Mouse (Mus musculus) limb, embryonic 14.5 days (tissue): ENCODE data around the gene Znhit1. TPM values are rescaled to one million over a fixed set of nuclear protein-coding genes. Genes with fewer than 3 reads are reported as not detected.
A peak's percentile ranks its signal among the peaks of the same experiment; 100 is the strongest.

ENCODE experiments used
- ATAC-seq: fragments of 200-750 bp; cut with Nextera tagmentation; 2 replicates; pipeline ENCODE4 v1.8.0; 2017; ENCODE audit warnings: low read depth, moderate number of reproducible peaks, moderate TSS enrichment; ENCODE audit not compliant: low FRiP score
- DNase-seq: peaks from one replicate; pipeline ENCODE4 v3.0.0-alpha.2; 2015; ENCODE audit warnings: low spot score
- H3K27ac ChIP-seq: fragments of 300-500 bp; sonication (generic); replicated peaks from 2 replicates; pipeline ENCODE4 v1.5.1; 2014; ENCODE audit warnings: low read depth, mild to moderate bottlenecking, low read length, moderate library complexity, mixed read lengths
- H3K27me3 ChIP-seq: fragments of 300-500 bp; sonication (generic); 2 replicates; pipeline ENCODE4 v1.6.1; 2014; ENCODE audit warnings: low read length, mixed read lengths; ENCODE audit not compliant: control insufficient read depth, insufficient read depth
- H3K36me3 ChIP-seq: fragments of 300-500 bp; sonication (generic); 2 replicates; pipeline ENCODE4 v1.6.1; 2014; ENCODE audit warnings: mild to moderate bottlenecking, low read length, moderate library complexity, mixed read lengths; ENCODE audit not compliant: control insufficient read depth, insufficient read depth
- H3K4me1 ChIP-seq: fragments of 300-500 bp; sonication (generic); 2 replicates; pipeline ENCODE4 v1.6.1; 2014; ENCODE audit warnings: antibody characterized with exemption, low read length, mixed read lengths; ENCODE audit not compliant: control insufficient read depth, insufficient read depth
- H3K4me2 ChIP-seq: fragments of 300-500 bp; sonication (generic); replicated peaks from 2 replicates; pipeline ENCODE4 v1.6.1; 2014; ENCODE audit warnings: low read depth, mild to moderate bottlenecking, low read length, moderate library complexity; ENCODE audit not compliant: severe bottlenecking
- H3K4me3 ChIP-seq: fragments of 300-500 bp; sonication (generic); replicated peaks from 2 replicates; pipeline ENCODE4 v1.5.1; 2014; ENCODE audit warnings: low read length
- H3K9ac ChIP-seq: fragments of 300-500 bp; sonication (generic); 2 replicates; pipeline ENCODE4 v1.6.1; 2014; ENCODE audit warnings: mild to moderate bottlenecking, low read depth, low read length, moderate library complexity; ENCODE audit not compliant: severe bottlenecking
- H3K9me3 ChIP-seq: fragments of 300-500 bp; sonication (generic); 2 replicates; pipeline ENCODE4 v1.6.1; 2016; ENCODE audit warnings: low read length; ENCODE audit not compliant: control insufficient read depth
- POLR2A ChIP-seq: fragments of 200-500 bp; IDR thresholded peaks from 2 replicates; pipeline ENCODE4 v1.8.0; 2012; ENCODE audit warnings: inconsistent platforms, mild to moderate bottlenecking, moderate library complexity, borderline replicate concordance; ENCODE audit not compliant: insufficient read depth, insufficient read length; ENCODE audit errors: extremely low read depth
- WGBS: fragments of 180-500 bp; shearing (Covaris S2); extraction: QIAGEN DNeasy Blood & Tissue Kit; methylation state at CpG from one replicate; pipeline ENCODE4 v1.1.7; 2014; 5-methylcytosine and 5-hydroxymethylcytosine counted together
- polyA plus RNA-seq, 2 experiments: library from polyadenylated mRNA; depleted of rRNA in 1 of 2; stranded (reverse) in 1 of 2; unstranded in 1 of 2; fragments of >200 nt; fragmentation: Nextera tagmentation in 1 of 2; extraction: Ambion mirVana in 1 of 2; gene quantifications; 2 replicates each; pipeline versions ENCODE4 v1.2.1 to v1.2.3; 2012 to 2014

The Znhit1 gene
- polyA plus RNA-seq, 2 experiments: 82.7 to 105 TPM

GRCm38 (mm10) chr5:137000612-137001011 lies 12.8 kb upstream of the Znhit1 start:
- no peaks in the 10 kb centered on the region for H3K4me1 ChIP-seq
- DNase-seq (no peak), ATAC-seq (no peak)
- H3K27ac ChIP-seq: no peak overlapping the region
- H3K9me3 ChIP-seq: no peaks in the 10 kb centered on the region
- peaks cover 7% of the 10 kb centered on the region for H3K36me3 ChIP-seq
- no peaks in the 10 kb centered on the region for H3K27me3 ChIP-seq
- 74% methylated on average over 2 of the region's 2 CpGs for WGBS
- H3K4me2 ChIP-seq: no peak overlapping the region
- H3K9ac ChIP-seq: no peak overlapping the region
- no peak for TF ChIP-seq POLR2A
- no peak overlapping the region for H3K4me3 ChIP-seq

- no peak overlapping the region for H3K4me3 ChIP-seq
- no peaks in the 10 kb centered on the region for H3K27me3 ChIP-seq
- H3K27ac ChIP-seq: no peak overlapping the region
- no peak for TF ChIP-seq POLR2A
- peaks cover 19% of the 10 kb centered on the region for H3K36me3 ChIP-seq
- no peaks in the 10 kb centered on the region for H3K9me3 ChIP-seq
- WGBS: 55% methylated on average over 3 of the region's 5 CpGs
- no peak overlapping the region for H3K9ac ChIP-seq
- no peak overlapping the region for H3K4me2 ChIP-seq
- no peaks in the 10 kb centered on the region for H3K4me1 ChIP-seq
- ATAC-seq (no peak), DNase-seq (no peak)
Observed at GRCm38 (mm10) chr5:136999449-136999848, 11.6 kb upstream of the Znhit1 start.

GRCm38 (mm10) chr5:136989801-136990200 lies 2.0 kb upstream of the Znhit1 start:
- no peak for TF ChIP-seq POLR2A
- Histone ChIP-seq H3K27ac (no peak overlapping the region), H3K4me1 (peaks cover 11% of the 10 kb centered on the region), H3K27me3 (no peaks in the 10 kb centered on the region), H3K9ac (no peak overlapping the region), H3K36me3 (peaks cover 60% of the 10 kb centered on the region), H3K4me2 (no peak overlapping the region), H3K4me3 (no peak overlapping the region), H3K9me3 (no peaks in the 10 kb centered on the region)
- no peak for DNase-seq
- WGBS: 81% methylated on average over 5 of the region's 6 CpGs
- ATAC-seq: no peak

DNA sequence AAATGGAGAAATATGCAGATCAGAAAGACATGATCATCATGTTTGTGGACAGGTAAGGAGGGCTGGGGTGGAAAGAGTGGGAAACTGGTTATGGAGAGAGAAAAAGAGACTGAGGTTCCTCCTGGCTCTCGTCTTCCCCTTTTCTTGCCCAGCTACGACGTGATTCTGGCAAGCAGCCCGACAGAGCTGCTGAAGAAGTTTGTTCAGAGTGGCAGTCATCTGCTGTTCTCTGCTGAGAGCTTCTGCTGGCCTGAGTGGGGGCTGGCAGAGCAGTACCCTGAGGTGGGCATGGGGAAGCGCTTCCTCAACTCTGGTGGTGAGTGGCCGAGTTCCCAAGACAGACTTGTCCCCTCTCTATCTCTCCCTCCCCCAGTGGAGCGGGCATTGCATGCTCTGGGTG lies 599 bp upstream of the Znhit1 start:
- H3K4me3 ChIP-seq: peak overlapping the region; percentile 78
- peaks cover 11% of the 10 kb centered on the region for H3K4me1 ChIP-seq
- WGBS: 71% methylated on average over 4 of the region's 7 CpGs
- no peak overlapping the region for H3K27ac ChIP-seq
- peak overlapping the region; percentile 79 for H3K4me2 ChIP-seq
- ATAC-seq: no peak
- H3K27me3 ChIP-seq: no peaks in the 10 kb centered on the region
- no peak for DNase-seq
- H3K9me3 ChIP-seq: no peaks in the 10 kb centered on the region
- H3K36me3 ChIP-seq: peaks cover 50% of the 10 kb centered on the region
- no peak for TF ChIP-seq POLR2A
- H3K9ac ChIP-seq: peak overlapping the region; percentile 94

- Histone ChIP-seq H3K4me1 (peaks cover 11% of the 10 kb centered on the region), H3K27me3 (no peaks in the 10 kb centered on the region), H3K9me3 (no peaks in the 10 kb centered on the region), H3K4me2 (peak overlapping the region; percentile 79), H3K36me3 (peaks cover 39% of the 10 kb centered on the region), H3K4me3 (peak overlapping the region; percentile 78), H3K27ac (peak overlapping the region; percentile 89), H3K9ac (peak overlapping the region; percentile 94)
- 2% methylated on average over 59 of the region's 67 CpGs for WGBS
- ATAC-seq (peak; percentile 76), DNase-seq (peak; percentile 63)
- peak; percentile 74; the same call in 1 of the 2 replicates for TF ChIP-seq POLR2A
Observed at GRCm38 (mm10) chr5:136987138-136987933, 485 bp downstream of the Znhit1 start.

DNA sequence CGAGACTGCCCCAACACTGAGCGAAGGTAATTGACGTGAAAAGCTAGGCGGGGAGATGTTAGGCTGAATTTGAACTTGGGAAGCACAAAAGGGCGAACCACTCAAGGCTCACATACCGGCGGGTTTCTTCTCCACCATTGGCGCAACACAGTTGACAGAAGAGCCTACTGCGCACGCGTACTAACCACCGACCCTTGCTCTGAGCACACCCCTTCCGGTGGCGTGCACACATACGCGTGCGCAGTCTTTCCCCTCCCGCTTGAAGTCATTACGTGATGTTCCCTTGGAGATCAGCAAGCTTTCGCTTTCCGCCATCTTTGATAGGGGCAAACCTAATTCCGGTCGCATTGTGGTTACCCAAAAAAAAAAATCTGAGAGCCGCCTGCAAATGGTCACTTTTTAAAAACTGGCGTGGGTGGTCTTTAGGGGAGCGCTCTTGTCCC lies 1.1 kb downstream of the Znhit1 start, which contains the start of gene Plod3:
Gene Plod3 (plus strand): TSS at position 325 of the 443 bp plus-strand sequence.
- peak within 1 kb of the TSS; percentile 79 for H3K4me2 ChIP-seq
- H3K9me3 ChIP-seq: no peaks in the 10 kb centered on the region
- peak within 1 kb of the TSS; percentile 94 for H3K9ac ChIP-seq
- H3K27ac ChIP-seq: peak within 1 kb of the TSS; percentile 89
- DNase-seq: peak; percentile 100
- ATAC-seq: peak; percentile 91
- TF ChIP-seq POLR2A: peak; percentile 21; the same call in 1 of the 2 replicates
- no peaks in the 10 kb centered on the region for H3K27me3 ChIP-seq
- peak within 1 kb of the TSS; percentile 78 for H3K4me3 ChIP-seq
- under 1% methylated on average over 26 of the region's 26 CpGs for WGBS
- peaks cover 33% of the 10 kb centered on the region for H3K36me3 ChIP-seq
- H3K4me1 ChIP-seq: peaks cover 11% of the 10 kb centered on the region
